Mouse (Mus musculus): ENCODE measurements around the gene Prmt7. TPM values are rescaled to one million over a fixed set of nuclear protein-coding genes. Genes with fewer than 3 reads are reported as not detected.
A peak's percentile ranks its signal among the peaks of the same experiment; 100 is the strongest.

Prmt7 gene
- polyA plus RNA-seq (2015; fragmentation: Nextera tagmentation; extraction: Ambion mirVana), result 42.2 and 46.3 TPM in 2 replicates

- no peaks in the 10 kb centered on the region for H3K27me3 ChIP-seq (replicated peaks)
- H3K36me3 ChIP-seq, result peaks cover 14% of the 10 kb centered on the region; the same call in 1 of the 2 replicates
- peak within 1 kb of the TSS; percentile 95 for H3K4me3 ChIP-seq (replicated peaks)
- H3K9me3 ChIP-seq, result no peaks in the 10 kb centered on the region
- peak; percentile 98 for ATAC-seq (ENCODE audit: insufficient read depth, low FRiP score, low read depth)
- H3K27ac ChIP-seq, result peak within 1 kb of the TSS; percentile 96
- peak within 1 kb of the TSS; percentile 93 for H3K9ac ChIP-seq
- H3K4me2 ChIP-seq, result peak within 1 kb of the TSS; percentile 78
- peaks cover 12% of the 10 kb centered on the region; the same call in 1 of the 2 replicates for H3K4me1 ChIP-seq
- WGBS, result under 1% methylated on average over 52 of the region's 52 CpGs
Observed at GRCm38 (mm10) chr8:106210821-106211345, at the start of gene Prmt7, which contains the start of gene Slc7a6os. Prmt7 (plus strand) TSS chr8:106210936. Slc7a6os (minus strand) TSS chr8:106210935.

GRCm38 (mm10) chr8:106163251-106163650 is 47.5 kb upstream of the Prmt7 start:
- Histone ChIP-seq H3K4me2 (no peak overlapping the region), H3K4me1 (0 out of 2 replicates have a peak, but pooled peaks cover 2% of the 10 kb centered on the region), H3K27ac (no peak overlapping the region), H3K36me3 (peaks cover 15% of the 10 kb centered on the region; the same call in 1 of the 2 replicates), H3K27me3 (replicated peaks) (no peaks in the 10 kb centered on the region), H3K4me3 (replicated peaks) (no peak overlapping the region), H3K9me3 (no peaks in the 10 kb centered on the region), H3K9ac (no peak overlapping the region)
- ATAC-seq (ENCODE audit: insufficient read depth, low FRiP score, low read depth), result no peak
- WGBS, result 91% methylated on average over 9 of the region's 9 CpGs

- Histone ChIP-seq H3K4me3 (replicated peaks) (no peak overlapping the region), H3K27me3 (replicated peaks) (no peaks in the 10 kb centered on the region), H3K36me3 (peaks cover 15% of the 10 kb centered on the region; the same call in 1 of the 2 replicates), H3K4me1 (0 out of 2 replicates have a peak, but pooled peaks cover 6% of the 10 kb centered on the region), H3K9ac (no peak overlapping the region), H3K9me3 (no peaks in the 10 kb centered on the region), H3K4me2 (no peak overlapping the region), H3K27ac (no peak overlapping the region)
- WGBS, result 35% methylated on average over 4 of the region's 4 CpGs
- ATAC-seq (ENCODE audit: insufficient read depth, low FRiP score, low read depth), result no peak
Observed at GRCm38 (mm10) chr8:106165460-106165859, 45.3 kb upstream of the Prmt7 start.

GRCm38 (mm10) chr8:106168356-106169016 is 42.2 kb upstream of the Prmt7 start, which contains the start of gene Slc7a6:
Slc7a6 (plus strand) TSS chr8:106168857.
- peak within 1 kb of the TSS; percentile 76 for H3K4me3 ChIP-seq (replicated peaks)

GRCm38 (mm10) chr8:106169017-106169933 is 41.5 kb upstream of the Prmt7 start:
- Histone ChIP-seq H3K9me3 (no peaks in the 10 kb centered on the region), H3K4me2 (peak overlapping the region; percentile 88), H3K9ac (peak overlapping the region; percentile 57), H3K4me1 (0 out of 2 replicates have a peak, but pooled peaks cover 6% of the 10 kb centered on the region), H3K27ac (peak overlapping the region; percentile 73), H3K36me3 (no peaks in the 10 kb centered on the region), H3K4me3 (replicated peaks) (peak overlapping the region; percentile 76), H3K27me3 (replicated peaks) (no peaks in the 10 kb centered on the region)
- peak; percentile 63 for ATAC-seq (ENCODE audit: insufficient read depth, low FRiP score, low read depth)
- under 1% methylated on average over 54 of the region's 54 CpGs for WGBS

More at GRCm38 (mm10) chr8:106168356-106169016, 42.2 kb upstream of the Prmt7 start, which contains the start of gene Slc7a6:
- peak; percentile 87 for ATAC-seq (ENCODE audit: insufficient read depth, low FRiP score, low read depth)
- Histone ChIP-seq H3K4me1 (0 out of 2 replicates have a peak, but pooled peaks cover 6% of the 10 kb centered on the region), H3K36me3 (0 out of 2 replicates have a peak, but pooled peaks cover 3% of the 10 kb centered on the region), H3K27ac (peak within 1 kb of the TSS; percentile 73), H3K4me2 (peak within 1 kb of the TSS; percentile 88), H3K9ac (peak within 1 kb of the TSS; percentile 57), H3K9me3 (no peaks in the 10 kb centered on the region), H3K27me3 (replicated peaks) (no peaks in the 10 kb centered on the region)
- under 1% methylated on average over 59 of the region's 59 CpGs for WGBS

- Histone ChIP-seq H3K27me3 (replicated peaks) (no peaks in the 10 kb centered on the region), H3K9ac (no peak overlapping the region), H3K4me1 (0 out of 2 replicates have a peak, but pooled peaks cover 6% of the 10 kb centered on the region), H3K4me3 (replicated peaks) (peak overlapping the region; percentile 76), H3K4me2 (peak overlapping the region; percentile 88), H3K9me3 (no peaks in the 10 kb centered on the region), H3K36me3 (no peaks in the 10 kb centered on the region), H3K27ac (no peak overlapping the region)
- no peak for ATAC-seq (ENCODE audit: insufficient read depth, low FRiP score, low read depth)
- WGBS, result 26% methylated on average over 6 of the region's 6 CpGs
Observed at GRCm38 (mm10) chr8:106169934-106170480, 40.7 kb upstream of the Prmt7 start.

GRCm38 (mm10) chr8:106173566-106173965 is 37.2 kb upstream of the Prmt7 start:
- Histone ChIP-seq H3K36me3 (no peaks in the 10 kb centered on the region), H3K27me3 (replicated peaks) (no peaks in the 10 kb centered on the region), H3K27ac (no peak overlapping the region), H3K4me2 (no peak overlapping the region), H3K9me3 (no peaks in the 10 kb centered on the region), H3K4me3 (replicated peaks) (no peak overlapping the region), H3K4me1 (peaks cover 10% of the 10 kb centered on the region; the same call in 1 of the 2 replicates), H3K9ac (no peak overlapping the region)
- ATAC-seq (ENCODE audit: insufficient read depth, low FRiP score, low read depth), result no peak
- 85% methylated on average over 3 of the region's 3 CpGs for WGBS

GRCm38 (mm10) chr8:106176891-106177290 is 33.8 kb upstream of the Prmt7 start:
- H3K4me1 ChIP-seq, result peaks cover 8% of the 10 kb centered on the region; the same call in 1 of the 2 replicates
- H3K4me3 ChIP-seq (replicated peaks), result no peak overlapping the region
- H3K4me2 ChIP-seq, result no peak overlapping the region
- no peaks in the 10 kb centered on the region for H3K9me3 ChIP-seq
- no peaks in the 10 kb centered on the region for H3K27me3 ChIP-seq (replicated peaks)
- H3K27ac ChIP-seq, result no peak overlapping the region
- ATAC-seq (ENCODE audit: insufficient read depth, low FRiP score, low read depth), result no peak
- WGBS, result 14% methylated on average over 1 of the region's 1 CpGs
- H3K9ac ChIP-seq, result no peak overlapping the region
- H3K36me3 ChIP-seq, result peaks cover 1% of the 10 kb centered on the region; the same call in 1 of the 2 replicates

GRCm38 (mm10) chr8:106177594-106177993 is 33.1 kb upstream of the Prmt7 start:
- Histone ChIP-seq H3K4me3 (replicated peaks) (no peak overlapping the region), H3K27ac (no peak overlapping the region), H3K36me3 (peaks cover 3% of the 10 kb centered on the region; the same call in 1 of the 2 replicates), H3K9me3 (no peaks in the 10 kb centered on the region), H3K4me2 (no peak overlapping the region), H3K9ac (no peak overlapping the region), H3K4me1 (peaks cover 8% of the 10 kb centered on the region; the same call in 1 of the 2 replicates), H3K27me3 (replicated peaks) (no peaks in the 10 kb centered on the region)
- no peak for ATAC-seq (ENCODE audit: insufficient read depth, low FRiP score, low read depth)
- WGBS, result 49% methylated on average over 1 of the region's 1 CpGs

- peaks cover 3% of the 10 kb centered on the region; the same call in 1 of the 2 replicates for H3K36me3 ChIP-seq
Observed at GRCm38 (mm10) chr8:106178428-106178827, 32.3 kb upstream of the Prmt7 start.

More at GRCm38 (mm10) chr8:106178428-106178827, 32.3 kb upstream of the Prmt7 start:
- Histone ChIP-seq H3K9me3 (no peaks in the 10 kb centered on the region), H3K4me1 (peaks cover 8% of the 10 kb centered on the region; the same call in 1 of the 2 replicates), H3K9ac (no peak overlapping the region), H3K27me3 (replicated peaks) (no peaks in the 10 kb centered on the region), H3K4me2 (no peak overlapping the region), H3K27ac (no peak overlapping the region), H3K4me3 (replicated peaks) (no peak overlapping the region)
- 29% methylated on average over 2 of the region's 2 CpGs for WGBS
- ATAC-seq (ENCODE audit: insufficient read depth, low FRiP score, low read depth), result no peak

Measured in stomach, embryonic 15.5 days (tissue).